Mouse (Mus musculus) liver, adult 2 months (tissue): Measurements from ENCODE around the gene Disc1. TPM values are rescaled to one million over a fixed set of nuclear protein-coding genes. Genes with fewer than 3 reads are reported as not detected.

Source experiments
- DNase-seq: peaks from one replicate; pipeline ENCODE4 v3.0.0-alpha.2; 2011; ENCODE audit warnings: low read depth, low spot score; ENCODE audit errors: extremely low read depth
- H3K27ac ChIP-seq: fragments of 200-500 bp; replicated peaks from 2 replicates; pipeline ENCODE4 v1.5.1; 2012; ENCODE audit warnings: low read depth, mild to moderate bottlenecking, control low read depth, inconsistent platforms, low read length; ENCODE audit not compliant: insufficient read depth
- H3K27me3 ChIP-seq: fragments of 200-500 bp; 2 replicates; pipeline ENCODE4 v1.6.1; 2012; ENCODE audit warnings: mild to moderate bottlenecking, moderate library complexity, low read length, inconsistent platforms; ENCODE audit not compliant: control insufficient read depth, insufficient read depth
- H3K36me3 ChIP-seq: fragments of 200-500 bp; 2 replicates; pipeline ENCODE4 v1.6.1; 2012; ENCODE audit warnings: low read length, inconsistent platforms; ENCODE audit not compliant: control insufficient read depth, insufficient read depth
- H3K4me1 ChIP-seq: fragments of 200-500 bp; 2 replicates; pipeline ENCODE4 v1.6.1; 2011; ENCODE audit warnings: low read length; ENCODE audit not compliant: control insufficient read depth, insufficient read depth
- H3K4me3 ChIP-seq: fragments of 200-500 bp; 2 replicates; pipeline ENCODE4 v1.5.1; 2011; ENCODE audit warnings: low read depth, mild to moderate bottlenecking, control low read depth, low read length, moderate library complexity; ENCODE audit not compliant: insufficient read depth
- H3K79me2 ChIP-seq: fragments of 200-500 bp; 2 replicates; pipeline ENCODE4 v1.6.1; 2012; ENCODE audit warnings: inconsistent platforms, mild to moderate bottlenecking, low read length, moderate library complexity; ENCODE audit not compliant: control insufficient read depth, insufficient read depth
- H3K9ac ChIP-seq: fragments of 200-500 bp; 2 replicates; pipeline ENCODE4 v1.6.1; 2012; ENCODE audit warnings: low read depth, mild to moderate bottlenecking, control low read depth, inconsistent platforms, low read length
- CTCF ChIP-seq: fragments of 200-500 bp; IDR thresholded peaks from 2 replicates; pipeline ENCODE4 v1.5.1; 2011; ENCODE audit warnings: low read depth, low read length, control low read depth
- POLR2A ChIP-seq: fragments of 200-500 bp; IDR thresholded peaks from 2 replicates; pipeline ENCODE4 v1.6.1; 2011; ENCODE audit warnings: low read length, control low read depth; ENCODE audit not compliant: insufficient read depth; ENCODE audit errors: extremely low read depth
- WGBS: fragments of 180-500 bp; shearing (Covaris S2); methylation state at CpG from one replicate; pipeline ENCODE4 v1.1.7; 2018; 5-methylcytosine and 5-hydroxymethylcytosine counted together
- polyA plus RNA-seq: library from polyadenylated mRNA; depleted of rRNA; stranded (reverse); fragments of >200 nt; gene quantifications from 2 replicates; pipeline ENCODE4 v1.2.3, GENCODE M21; 2012
- total RNA-seq: library from RNA; depleted of rRNA; stranded (reverse); fragments of >200 nt; gene quantifications from 2 replicates; pipeline ENCODE4 v1.2.3, GENCODE M21; 2014

Disc1 gene
- total and polyA plus RNA-seq, 2 experiments, result 0.16 to 0.37 TPM

DNA sequence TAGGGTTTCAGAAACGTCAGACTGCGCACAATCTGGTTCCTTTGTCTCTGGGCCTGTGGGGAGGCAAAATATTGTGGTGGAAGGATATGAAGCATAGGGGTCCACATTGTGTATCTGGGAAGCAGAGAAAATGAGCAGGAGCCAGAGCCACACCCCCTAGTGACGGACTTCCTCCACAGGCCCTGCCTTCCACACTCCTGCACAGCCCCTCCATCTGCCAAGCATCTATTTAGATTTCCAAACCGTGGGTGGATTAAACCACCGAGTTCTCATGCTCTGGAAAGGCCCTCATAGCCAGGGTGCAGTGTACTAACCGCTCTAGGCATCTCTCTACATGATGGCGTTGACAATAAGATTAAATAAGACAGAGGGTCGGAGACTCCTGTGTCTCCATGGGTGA is 124.0 kb downstream of the Disc1 start:
- WGBS, result 80% methylated on average over 8 of the region's 8 CpGs
- H3K9ac ChIP-seq, result no peak overlapping the region
- no peak for TF ChIP-seq CTCF
- TF ChIP-seq POLR2A, result no peak

GRCm38 (mm10) chr8:125183548-125184451 is 129.8 kb downstream of the Disc1 start:
- Histone ChIP-seq H3K4me1 (no peaks in the 10 kb centered on the region), H3K9ac (no peak overlapping the region), H3K27ac (no peak overlapping the region), H3K79me2 (no peaks in the 10 kb centered on the region), H3K27me3 (0 out of 2 replicates have a peak, but pooled peaks cover 7% of the 10 kb centered on the region), H3K4me3 (no peak overlapping the region), H3K36me3 (no peaks in the 10 kb centered on the region)
- 27% methylated on average over 17 of the region's 17 CpGs for WGBS
- peak; percentile 95 for TF ChIP-seq CTCF
- no peak for TF ChIP-seq POLR2A
- DNase-seq, result peak; percentile 22

More for the DNA sequence above, 124.0 kb downstream of the Disc1 start:
- H3K27me3 ChIP-seq, result no peaks in the 10 kb centered on the region
- H3K4me3 ChIP-seq, result no peak overlapping the region
- no peaks in the 10 kb centered on the region for H3K79me2 ChIP-seq
- DNase-seq, result no peak
- no peaks in the 10 kb centered on the region for H3K36me3 ChIP-seq
- no peaks in the 10 kb centered on the region for H3K4me1 ChIP-seq
- H3K27ac ChIP-seq, result no peak overlapping the region

GRCm38 (mm10) chr8:125184452-125184817 is 130.4 kb downstream of the Disc1 start:
- TF ChIP-seq POLR2A, result no peak
- TF ChIP-seq CTCF, result no peak
- no peak overlapping the region for H3K4me3 ChIP-seq
- no peaks in the 10 kb centered on the region for H3K4me1 ChIP-seq
- no peaks in the 10 kb centered on the region for H3K79me2 ChIP-seq
- H3K27me3 ChIP-seq, result 0 out of 2 replicates have a peak, but pooled peaks cover 8% of the 10 kb centered on the region
- no peak overlapping the region for H3K9ac ChIP-seq
- no peak for DNase-seq
- H3K27ac ChIP-seq, result no peak overlapping the region
- H3K36me3 ChIP-seq, result no peaks in the 10 kb centered on the region
- WGBS, result 80% methylated on average over 9 of the region's 9 CpGs

DNA sequence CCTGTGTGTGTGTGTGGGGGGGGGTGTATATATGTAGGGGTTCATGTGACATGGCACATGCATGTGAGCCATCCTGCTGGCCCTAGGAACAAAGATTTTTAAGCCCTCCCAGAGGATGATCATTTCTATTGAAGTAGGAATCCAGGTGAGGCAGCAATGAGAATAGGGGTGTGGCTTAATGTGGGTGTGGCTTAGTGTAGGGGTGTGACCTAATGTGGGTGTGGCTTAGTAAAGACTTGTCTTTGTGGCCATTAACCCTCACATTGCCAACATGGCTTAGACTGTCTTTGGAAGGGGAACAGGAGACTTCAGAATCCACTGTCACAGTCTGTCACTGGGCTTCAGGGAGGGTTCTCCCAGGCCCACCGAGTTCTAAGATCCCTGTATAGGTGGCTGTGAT is 130.9 kb downstream of the Disc1 start:
- peak; percentile 8 for DNase-seq
- H3K4me3 ChIP-seq, result no peak overlapping the region

GRCm38 (mm10) chr8:125187044-125187443 is 133.0 kb downstream of the Disc1 start:
- Histone ChIP-seq H3K79me2 (no peaks in the 10 kb centered on the region), H3K9ac (no peak overlapping the region), H3K27ac (no peak overlapping the region), H3K27me3 (0 out of 2 replicates have a peak, but pooled peaks cover 8% of the 10 kb centered on the region), H3K36me3 (no peaks in the 10 kb centered on the region), H3K4me3 (no peak overlapping the region), H3K4me1 (no peaks in the 10 kb centered on the region)
- WGBS, result 34% methylated on average over 10 of the region's 10 CpGs
- TF ChIP-seq POLR2A (no peak), CTCF (no peak)
- no peak for DNase-seq

More for the DNA sequence above, 130.9 kb downstream of the Disc1 start:
- TF ChIP-seq POLR2A (no peak), CTCF (no peak)
- 89% methylated on average over 1 of the region's 1 CpGs for WGBS
- Histone ChIP-seq H3K27me3 (0 out of 2 replicates have a peak, but pooled peaks cover 8% of the 10 kb centered on the region), H3K4me1 (no peaks in the 10 kb centered on the region), H3K79me2 (no peaks in the 10 kb centered on the region), H3K36me3 (no peaks in the 10 kb centered on the region), H3K9ac (no peak overlapping the region), H3K27ac (no peak overlapping the region)

GRCm38 (mm10) chr8:125193701-125194100 is 139.7 kb downstream of the Disc1 start:
- H3K79me2 ChIP-seq, result no peaks in the 10 kb centered on the region
- no peaks in the 10 kb centered on the region for H3K36me3 ChIP-seq
- no peak for DNase-seq
- no peak overlapping the region for H3K4me3 ChIP-seq
- H3K4me1 ChIP-seq, result no peaks in the 10 kb centered on the region
- WGBS, result 80% methylated on average over 5 of the region's 5 CpGs
- H3K27ac ChIP-seq, result no peak overlapping the region
- 0 out of 2 replicates have a peak, but pooled peaks cover 2% of the 10 kb centered on the region for H3K27me3 ChIP-seq
- no peak for TF ChIP-seq POLR2A
- no peak for TF ChIP-seq CTCF
- H3K9ac ChIP-seq, result no peak overlapping the region
